Mouse (Mus musculus) liver, adult (tissue): Measurements from ENCODE around the gene Acad8.

Experiments
- GATA4 ChIP-seq: IDR thresholded peaks from 2 replicates; pipeline ENCODE4 v1.6.1; 2014; ENCODE audit warnings: mild to moderate bottlenecking, low read length; ENCODE audit not compliant: insufficient replicate concordance

The Acad8 gene

GRCm38 (mm10) chr9:26997501-26997900 is 1.9 kb downstream of the Acad8 start:
- TF ChIP-seq GATA4, result no peak

- TF ChIP-seq GATA4, result no peak
Measured at GRCm38 (mm10) chr9:26997062-26997461, 2.3 kb downstream of the Acad8 start.

- no peak for TF ChIP-seq GATA4
Measured at GRCm38 (mm10) chr9:26993900-26994299, 5.5 kb downstream of the Acad8 start.

GRCm38 (mm10) chr9:26993118-26993517 is 6.2 kb downstream of the Acad8 start:
- TF ChIP-seq GATA4, result no peak

- no peak for TF ChIP-seq GATA4
Measured at GRCm38 (mm10) chr9:26990181-26990580, 9.2 kb downstream of the Acad8 start.

GRCm38 (mm10) chr9:26985668-26986277 is 13.6 kb downstream of the Acad8 start:
- TF ChIP-seq GATA4, result no peak

GRCm38 (mm10) chr9:26985090-26985613 is 14.2 kb downstream of the Acad8 start:
- TF ChIP-seq GATA4, result no peak

- TF ChIP-seq GATA4, result no peak
Measured at GRCm38 (mm10) chr9:26978776-26979175, 20.6 kb downstream of the Acad8 start.

GRCm38 (mm10) chr9:26977754-26978153 is 21.6 kb downstream of the Acad8 start:
- TF ChIP-seq GATA4, result no peak

GRCm38 (mm10) chr9:26947790-26948189 is 51.6 kb downstream of the Acad8 start:
- no peak for TF ChIP-seq GATA4

GRCm38 (mm10) chr9:26924146-26924545 is 75.2 kb downstream of the Acad8 start:
- no peak for TF ChIP-seq GATA4
